Mouse (Mus musculus) limb, embryonic 12.5 days (tissue): ENCODE data around the gene Cep295. TPM values are rescaled to one million over a fixed set of nuclear protein-coding genes. Genes with fewer than 3 reads are reported as not detected.
"Not testable (repeated sequence)": the region's sequence is repeated elsewhere in the genome, so short reads cannot be mapped to it uniquely, and the experiment has no call there.

Experiments used
- ATAC-seq: fragments of 200-750 bp; cut with Nextera tagmentation; 2 replicates; pipeline ENCODE4 v1.8.0; 2017; ENCODE audit warnings: low read depth, moderate TSS enrichment; ENCODE audit not compliant: insufficient number of reproducible peaks, insufficient read depth, low FRiP score, low TSS enrichment
- H3K27ac ChIP-seq: fragments of 300-500 bp; sonication (generic); 2 replicates; pipeline ENCODE4 v1.5.1; 2016; ENCODE audit warnings: mild to moderate bottlenecking, moderate library complexity
- H3K27me3 ChIP-seq: fragments of 300-500 bp; sonication (generic); 2 replicates; pipeline ENCODE4 v1.6.1; 2016; ENCODE audit warnings: mild to moderate bottlenecking, moderate library complexity
- H3K36me3 ChIP-seq: fragments of 300-500 bp; sonication (generic); 2 replicates; pipeline ENCODE4 v1.6.1; 2016; ENCODE audit warnings: mild to moderate bottlenecking, moderate library complexity
- H3K4me1 ChIP-seq: fragments of 300-500 bp; sonication (generic); replicated peaks from 2 replicates; pipeline ENCODE4 v1.6.1; 2016
- H3K4me2 ChIP-seq: fragments of 300-500 bp; sonication (generic); 2 replicates; pipeline ENCODE4 v1.6.1; 2016; ENCODE audit warnings: mild to moderate bottlenecking, moderate library complexity
- H3K4me3 ChIP-seq: fragments of 300-500 bp; sonication (generic); replicated peaks from 2 replicates; pipeline ENCODE4 v1.5.1; 2016; ENCODE audit warnings: mild to moderate bottlenecking
- H3K9ac ChIP-seq: fragments of 300-500 bp; sonication (generic); replicated peaks from 2 replicates; pipeline ENCODE4 v1.6.1; 2016; ENCODE audit warnings: mild to moderate bottlenecking, moderate library complexity
- H3K9me3 ChIP-seq: fragments of 300-500 bp; sonication (generic); 2 replicates; pipeline ENCODE4 v1.6.1; 2016; ENCODE audit warnings: mild to moderate bottlenecking, moderate library complexity
- WGBS: fragments of 180-500 bp; shearing (Covaris S2); methylation state at CpG from one replicate; pipeline ENCODE4 v1.1.7; 2016; 5-methylcytosine and 5-hydroxymethylcytosine counted together
- polyA plus RNA-seq: library from polyadenylated mRNA; unstranded; fragments of >200 nt; fragmentation: Nextera tagmentation; extraction: Ambion mirVana; gene quantifications from 2 replicates; pipeline ENCODE4 v1.2.1, GENCODE M21; 2016

Cep295 gene
- polyA plus RNA-seq, 1 experiment from 2014 or later = 25.3 TPM

DNA sequence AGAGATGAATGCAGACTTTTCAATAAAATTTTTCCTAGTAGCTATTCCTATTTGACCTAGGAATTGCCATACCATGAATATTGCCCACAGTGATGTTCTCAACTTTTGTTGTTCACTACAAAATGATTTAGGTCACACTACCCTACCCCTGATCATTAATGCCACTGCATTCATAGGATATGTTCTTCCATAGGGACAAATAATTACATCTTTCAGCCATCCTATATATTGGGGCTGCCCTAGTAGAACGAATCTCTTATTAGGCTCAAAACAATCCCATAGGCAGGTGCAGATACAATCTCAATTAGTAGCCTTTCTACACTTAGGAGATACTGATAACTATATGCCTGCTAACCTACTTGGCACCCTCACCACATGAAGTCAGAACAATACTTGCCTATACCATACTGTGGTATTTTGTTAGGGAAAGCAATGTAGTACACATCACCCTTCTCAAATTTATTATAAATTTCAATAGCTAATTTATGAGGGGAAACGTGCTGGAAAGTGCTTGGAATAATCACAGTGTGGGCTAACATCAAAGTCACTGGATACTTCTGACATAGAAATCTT is 39.3 kb downstream of the Cep295 start:
- WGBS = 82% methylated on average over 2 of the region's 2 CpGs
- H3K27ac ChIP-seq = no peak overlapping the region
- no peaks in the 10 kb centered on the region for H3K27me3 ChIP-seq
- H3K4me2 ChIP-seq = no peak overlapping the region
- H3K4me3 ChIP-seq = no peak overlapping the region
- H3K4me1 ChIP-seq = no peaks in the 10 kb centered on the region
- peaks cover 74% of the 10 kb centered on the region for H3K36me3 ChIP-seq
- H3K9ac ChIP-seq = no peak overlapping the region
- ATAC-seq = peak; percentile 39; the same call in 1 of the 2 replicates
- no peaks in the 10 kb centered on the region for H3K9me3 ChIP-seq

DNA sequence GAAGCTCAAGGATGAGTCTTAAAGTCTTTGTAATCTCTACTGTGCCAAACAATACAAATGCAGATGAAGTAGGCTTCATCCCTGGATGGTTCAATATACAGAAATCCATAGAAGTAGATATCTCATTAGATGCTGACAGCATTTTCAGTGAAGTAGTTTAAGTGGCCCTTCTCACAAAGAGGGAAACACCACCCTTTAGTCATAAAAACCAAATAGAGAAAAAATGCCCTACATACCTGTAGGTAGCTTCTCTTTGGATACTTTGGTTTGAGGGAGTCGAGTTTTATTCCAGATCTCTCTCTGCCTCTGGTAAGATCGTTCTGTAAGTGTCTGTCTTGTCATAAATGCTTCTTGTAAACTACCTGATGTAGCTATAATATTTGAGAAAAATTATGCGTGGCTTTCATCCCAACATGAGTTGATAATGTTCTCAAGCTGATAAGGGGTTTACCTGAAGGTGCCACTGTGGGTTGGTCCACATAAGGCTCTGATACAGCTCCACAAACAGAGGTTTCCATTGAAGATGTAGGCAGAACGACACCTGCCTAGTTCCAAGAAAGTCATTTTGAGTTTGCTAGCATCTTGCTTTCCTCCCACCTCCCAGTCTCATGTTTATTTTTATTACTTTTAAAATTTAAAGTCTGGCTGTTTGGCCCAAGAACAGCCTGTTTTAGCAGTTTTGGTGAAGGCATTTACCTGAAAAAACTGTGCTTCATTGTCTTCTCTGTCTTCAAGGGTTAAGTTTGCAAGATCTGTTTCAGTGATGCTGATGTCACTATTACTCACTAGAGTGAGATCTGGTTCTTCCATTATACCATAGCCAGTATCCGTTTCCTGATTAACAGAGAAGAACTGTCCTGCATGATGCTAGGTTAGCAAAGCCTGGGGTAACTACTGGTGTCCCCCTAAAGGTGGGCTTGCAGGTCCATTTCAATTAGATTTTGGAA is 40.1 kb downstream of the Cep295 start:
- H3K4me3 ChIP-seq = no peak overlapping the region
- no peaks in the 10 kb centered on the region for H3K4me1 ChIP-seq
- peaks cover 75% of the 10 kb centered on the region for H3K36me3 ChIP-seq
- no peaks in the 10 kb centered on the region for H3K9me3 ChIP-seq
- H3K27ac ChIP-seq = no peak overlapping the region
- no peak overlapping the region for H3K4me2 ChIP-seq
- WGBS = 62% methylated on average over 5 of the region's 5 CpGs
- no peak overlapping the region for H3K9ac ChIP-seq
- H3K27me3 ChIP-seq = no peaks in the 10 kb centered on the region
- no peak for ATAC-seq

DNA sequence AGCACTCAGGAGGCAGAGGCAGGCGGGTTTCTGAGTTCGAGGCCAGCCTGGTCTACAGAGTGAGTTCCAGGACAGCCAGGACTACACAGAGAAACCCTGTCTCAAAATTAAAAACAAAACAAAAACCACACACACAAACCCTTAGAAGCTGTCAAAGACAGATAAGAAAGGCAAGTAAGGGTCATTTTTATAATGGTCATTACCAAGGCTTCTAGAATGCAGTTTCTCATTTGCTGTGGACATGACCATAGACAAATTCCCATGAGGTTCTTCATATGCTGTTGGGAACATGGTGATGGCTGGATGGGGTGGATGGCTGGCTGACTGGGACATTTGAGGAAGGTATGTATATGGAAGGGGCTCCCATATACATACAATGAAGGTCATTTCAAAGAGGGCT is 41.3 kb downstream of the Cep295 start:
- ATAC-seq, H3K27ac ChIP-seq, H3K27me3 ChIP-seq, H3K9ac ChIP-seq, H3K9me3 ChIP-seq, H3K4me1 ChIP-seq, H3K4me3 ChIP-seq, H3K4me2 ChIP-seq: not testable (repeated sequence)
- H3K36me3 ChIP-seq = peaks cover 74% of the 10 kb centered on the region
- WGBS = 100% methylated on average over 2 of the region's 2 CpGs

DNA sequence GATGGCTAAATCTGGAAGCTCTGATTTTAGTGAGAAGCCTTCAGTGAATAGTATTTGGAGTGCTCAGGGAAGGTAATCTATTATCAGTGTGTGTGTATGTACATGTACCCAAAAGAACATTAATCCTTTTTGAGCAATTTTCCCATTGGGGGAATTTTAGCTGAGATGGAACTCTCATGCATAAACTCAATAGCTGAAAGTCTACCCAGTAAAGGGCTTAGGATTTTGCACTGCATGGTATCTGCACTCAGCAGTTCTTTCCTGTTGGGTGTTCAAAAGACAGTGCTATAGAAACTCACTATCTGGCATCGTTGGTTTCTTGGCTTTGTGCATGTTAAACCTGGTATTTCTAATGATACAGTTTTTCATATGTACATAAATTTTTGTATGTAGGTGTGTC is 43.0 kb downstream of the Cep295 start:
- Histone ChIP-seq H3K4me2 (no peak overlapping the region), H3K36me3 (peaks cover 87% of the 10 kb centered on the region), H3K4me1 (no peaks in the 10 kb centered on the region), H3K27ac (no peak overlapping the region), H3K9me3 (no peaks in the 10 kb centered on the region), H3K4me3 (no peak overlapping the region), H3K27me3 (no peaks in the 10 kb centered on the region), H3K9ac (no peak overlapping the region)
- ATAC-seq = no peak
- 93% methylated on average over 1 of the region's 1 CpGs for whole genome bisulfite sequencing

DNA sequence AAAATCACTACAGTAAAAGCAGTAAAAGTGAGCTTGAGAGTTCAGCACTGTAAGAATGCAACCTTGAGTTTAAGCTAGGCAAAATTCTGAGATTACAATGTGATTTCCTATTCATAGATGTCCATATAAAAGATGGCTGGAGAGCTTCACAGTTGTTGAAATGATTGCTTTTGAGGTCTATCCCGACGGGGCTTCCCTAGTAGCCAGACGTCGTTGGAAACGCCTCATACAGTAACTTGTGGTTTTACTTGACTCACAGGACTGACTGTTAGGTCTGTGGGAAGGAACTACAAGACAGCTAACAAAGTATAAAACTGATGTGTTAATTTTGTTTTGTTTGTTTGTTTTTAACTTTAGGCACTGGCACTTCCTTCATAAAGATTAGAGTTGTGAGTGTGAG is 44.0 kb downstream of the Cep295 start:
- H3K27ac ChIP-seq = no peak overlapping the region
- H3K36me3 ChIP-seq = peaks cover 96% of the 10 kb centered on the region
- no peaks in the 10 kb centered on the region for H3K9me3 ChIP-seq
- no peak overlapping the region for H3K9ac ChIP-seq
- no peaks in the 10 kb centered on the region for H3K27me3 ChIP-seq
- no peak overlapping the region for H3K4me3 ChIP-seq
- ATAC-seq = no peak
- 92% methylated on average over 5 of the region's 5 CpGs for WGBS
- H3K4me1 ChIP-seq = peaks cover 5% of the 10 kb centered on the region; the same call in 1 of the 2 replicates
- H3K4me2 ChIP-seq = no peak overlapping the region

DNA sequence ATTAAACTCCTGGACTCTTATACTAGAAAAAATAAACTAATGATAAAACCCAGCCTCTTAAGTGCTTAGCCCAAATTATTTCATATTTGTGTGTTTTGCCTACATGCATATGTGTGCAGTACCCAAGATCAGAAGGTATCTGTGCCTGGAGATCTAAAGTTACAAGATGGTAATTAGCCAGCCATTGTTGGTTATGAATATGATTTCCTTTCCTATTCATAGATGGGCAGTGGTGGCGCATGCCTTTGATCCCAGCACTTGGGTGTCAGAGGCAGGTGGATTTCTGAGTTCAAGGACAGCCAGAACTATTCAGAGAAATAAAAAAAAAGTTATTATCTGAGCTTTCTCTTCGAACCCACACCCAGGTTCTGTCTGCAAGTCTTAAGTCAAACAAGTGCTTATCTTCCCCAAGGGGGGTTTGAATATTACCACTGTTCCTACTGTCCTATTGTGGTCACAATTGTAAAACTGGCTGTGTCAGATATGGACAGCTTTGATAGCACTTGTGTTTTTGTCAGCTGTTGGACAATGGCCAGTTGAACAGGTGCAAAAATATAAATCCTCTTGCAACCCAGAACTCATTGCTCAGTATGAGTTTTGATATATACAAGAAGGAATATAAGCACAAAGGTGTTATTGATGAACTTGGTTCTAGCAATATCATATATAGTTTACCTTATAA is 45.4 kb downstream of the Cep295 start:
- peaks cover 96% of the 10 kb centered on the region for H3K36me3 ChIP-seq

DNA sequence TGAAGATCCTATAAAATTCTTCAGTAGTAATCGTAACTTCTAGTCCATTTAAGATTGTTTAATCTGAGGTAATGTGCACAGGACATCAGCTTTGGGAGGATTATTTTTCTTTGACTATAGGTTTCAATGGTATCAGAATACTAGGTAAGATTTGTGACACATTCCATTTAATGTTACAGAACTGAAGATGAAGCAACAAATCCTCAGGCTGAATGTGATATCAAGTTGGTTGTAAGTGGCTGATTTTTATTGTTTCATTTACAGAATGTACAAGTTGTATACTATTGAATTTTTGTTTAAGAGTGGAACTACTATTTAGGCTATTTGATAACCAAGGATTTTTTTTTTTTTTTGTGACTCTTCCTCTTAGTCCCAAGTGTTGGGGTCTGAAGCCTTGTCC is 47.4 kb downstream of the Cep295 start:
- Histone ChIP-seq H3K9ac (no peak overlapping the region), H3K4me1 (peaks cover 25% of the 10 kb centered on the region), H3K4me2 (no peak overlapping the region), H3K27ac (no peak overlapping the region), H3K4me3 (no peak overlapping the region), H3K27me3 (no peaks in the 10 kb centered on the region), H3K9me3 (no peaks in the 10 kb centered on the region), H3K36me3 (peaks cover 77% of the 10 kb centered on the region)
- ATAC-seq = no peak
- 82% methylated on average over 1 of the region's 1 CpGs for WGBS

More for the DNA sequence above, 45.4 kb downstream of the Cep295 start:
- Histone ChIP-seq H3K4me3 (no peak overlapping the region), H3K27me3 (no peaks in the 10 kb centered on the region), H3K27ac (no peak overlapping the region), H3K4me1 (peaks cover 17% of the 10 kb centered on the region), H3K9ac (no peak overlapping the region), H3K4me2 (no peak overlapping the region), H3K9me3 (no peaks in the 10 kb centered on the region)
- ATAC-seq = no peak
- 91% methylated on average over 2 of the region's 2 CpGs for WGBS

DNA sequence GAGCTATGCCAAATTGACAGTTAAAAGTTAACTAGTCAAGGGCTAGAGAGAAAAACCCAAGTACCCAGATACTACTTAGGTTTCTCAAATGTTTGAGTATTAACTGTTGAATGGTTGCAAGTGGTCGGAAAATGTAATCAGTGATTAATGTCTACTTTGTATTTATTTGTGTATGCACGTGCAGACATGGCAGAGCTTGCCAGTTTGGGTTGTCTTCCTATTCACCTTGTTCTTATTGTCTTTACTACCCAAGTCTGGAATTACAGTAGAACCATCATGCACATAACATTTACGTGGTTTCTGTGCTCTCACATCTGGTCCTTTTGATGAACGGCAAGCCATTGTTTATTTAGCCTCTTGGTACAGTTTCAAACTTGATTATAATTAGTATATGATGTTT is 48.2 kb downstream of the Cep295 start:
- H3K36me3 ChIP-seq = peaks cover 70% of the 10 kb centered on the region
- no peak overlapping the region for H3K9ac ChIP-seq
- H3K27ac ChIP-seq = no peak overlapping the region
- no peaks in the 10 kb centered on the region for H3K9me3 ChIP-seq
- 78% methylated on average over 4 of the region's 4 CpGs for WGBS
- H3K27me3 ChIP-seq = no peaks in the 10 kb centered on the region
- peak overlapping the region; percentile 19; the same call in 1 of the 2 replicates for H3K4me2 ChIP-seq
- H3K4me3 ChIP-seq = no peak overlapping the region
- no peak for ATAC-seq
- peaks cover 25% of the 10 kb centered on the region for H3K4me1 ChIP-seq

DNA sequence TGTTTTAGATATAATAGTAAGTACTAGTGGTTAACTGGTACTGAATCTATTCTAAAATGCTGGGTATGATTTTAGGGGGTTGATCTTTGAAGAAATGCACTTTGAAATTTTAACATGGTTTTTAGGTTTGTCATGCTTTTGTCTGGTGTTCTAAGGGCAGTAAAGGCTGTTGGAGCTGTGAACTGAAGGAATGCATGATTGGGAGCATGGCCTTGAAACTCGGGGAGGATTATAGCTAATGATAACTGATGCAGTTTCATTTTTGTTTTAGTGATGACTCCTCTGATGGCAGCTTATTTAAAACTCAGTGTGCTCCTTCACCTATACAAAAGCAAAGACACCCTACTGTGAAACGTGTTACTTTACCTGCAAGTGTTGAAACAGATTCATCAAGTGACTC is 49.3 kb downstream of the Cep295 start:
- H3K9ac ChIP-seq = no peak overlapping the region
- peaks cover 25% of the 10 kb centered on the region for H3K4me1 ChIP-seq
- WGBS = 62% methylated on average over 2 of the region's 2 CpGs
- H3K4me2 ChIP-seq = peak overlapping the region; percentile 73
- no peaks in the 10 kb centered on the region for H3K27me3 ChIP-seq
- no peaks in the 10 kb centered on the region for H3K9me3 ChIP-seq
- no peak overlapping the region for H3K27ac ChIP-seq
- peaks cover 58% of the 10 kb centered on the region for H3K36me3 ChIP-seq
- H3K4me3 ChIP-seq = no peak overlapping the region
- no peak for ATAC-seq

DNA sequence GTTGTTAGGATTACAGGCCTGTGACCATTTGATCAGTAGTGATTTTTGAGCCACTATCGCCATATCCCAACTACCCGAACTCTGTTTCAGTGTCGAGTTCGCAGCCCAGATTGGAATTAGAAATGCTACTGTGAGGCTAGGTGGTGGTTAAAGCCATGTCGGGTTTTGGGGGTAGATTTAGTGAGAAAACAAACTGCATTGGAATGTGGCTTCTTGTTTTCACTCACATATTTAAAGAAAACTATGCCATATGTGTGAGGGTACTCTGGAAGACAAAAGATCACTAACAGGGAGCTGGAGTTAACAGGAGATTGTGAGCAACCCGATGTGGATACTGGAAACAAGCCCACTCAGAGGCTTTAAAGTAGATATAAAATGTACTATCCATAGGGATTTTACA is 50.3 kb downstream of the Cep295 start:
- WGBS = 9% methylated on average over 6 of the region's 6 CpGs
- peak overlapping the region; percentile 96 for H3K9ac ChIP-seq
- no peak overlapping the region for H3K27ac ChIP-seq

DNA sequence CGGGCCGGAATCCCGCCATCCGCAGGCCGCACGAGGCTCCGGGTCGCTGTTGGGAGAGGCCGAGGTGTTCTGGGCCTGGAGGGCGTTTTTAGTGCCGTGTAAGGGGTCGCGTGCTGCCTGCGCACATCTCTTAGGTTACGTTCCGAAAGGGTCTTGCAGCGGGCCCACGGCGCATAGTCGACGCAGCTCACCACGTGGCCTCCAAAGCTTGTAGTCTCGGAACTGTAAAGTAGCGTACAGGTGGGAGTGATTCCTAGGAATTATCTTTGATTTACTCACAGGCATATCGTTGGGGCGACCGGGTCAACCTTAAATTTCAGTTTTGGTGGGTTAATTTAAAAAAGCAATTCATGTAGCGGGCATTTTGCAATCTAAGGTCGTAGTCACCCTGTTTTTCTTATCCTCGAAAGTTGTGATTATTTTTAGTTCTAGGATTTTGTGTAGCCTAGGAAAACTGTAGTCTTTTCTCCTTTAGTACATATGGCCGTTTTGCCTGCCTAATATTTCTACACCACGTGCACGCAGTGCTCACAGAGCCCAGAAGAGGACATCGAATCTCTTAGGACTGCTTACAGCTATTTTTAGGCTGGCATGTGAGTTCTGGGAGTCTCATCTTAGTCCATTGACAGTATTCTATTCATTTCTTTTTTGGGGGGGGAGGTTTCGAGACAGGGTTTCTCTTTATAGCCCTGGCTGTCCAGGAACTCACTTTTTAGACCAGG is 51.0 kb downstream of the Cep295 start, which contains the start of gene 4931406C07Rik:
TSS of gene 4931406C07Rik (minus strand) at position 51 of the 722 bp plus-strand sequence.
- peak within 1 kb of the TSS; percentile 96 for H3K9ac ChIP-seq
- WGBS = under 1% methylated on average over 35 of the region's 35 CpGs
- H3K36me3 ChIP-seq = peaks cover 41% of the 10 kb centered on the region
- no peaks in the 10 kb centered on the region for H3K9me3 ChIP-seq
- peak within 1 kb of the TSS; percentile 97 for H3K27ac ChIP-seq
- H3K4me3 ChIP-seq = peak within 1 kb of the TSS; percentile 80
- peak within 1 kb of the TSS; percentile 73 for H3K4me2 ChIP-seq
- ATAC-seq = peak; percentile 84
- H3K4me1 ChIP-seq = peaks cover 26% of the 10 kb centered on the region
- no peaks in the 10 kb centered on the region for H3K27me3 ChIP-seq

More for the DNA sequence above, 50.3 kb downstream of the Cep295 start:
- no peak for ATAC-seq
- Histone ChIP-seq H3K27me3 (no peaks in the 10 kb centered on the region), H3K9me3 (no peaks in the 10 kb centered on the region), H3K4me1 (peaks cover 25% of the 10 kb centered on the region), H3K4me2 (peak overlapping the region; percentile 73), H3K4me3 (peak overlapping the region; percentile 80), H3K36me3 (peaks cover 48% of the 10 kb centered on the region)
